Mouse (Mus musculus) midbrain, embryonic 14.5 days (tissue): Measurements from ENCODE around the gene Cdhr5. TPM values are rescaled to one million over a fixed set of nuclear protein-coding genes. Genes with fewer than 3 reads are reported as not detected.
A peak's percentile ranks its signal among the peaks of the same experiment; 100 is the strongest.

Experiments used
- ATAC-seq: fragments of 200-750 bp; cut with Nextera tagmentation; 2 replicates; pipeline ENCODE4 v1.8.0; 2017; ENCODE audit warnings: moderate number of reproducible peaks, moderate library complexity; ENCODE audit not compliant: low FRiP score, low TSS enrichment
- DNase-seq: peaks from one replicate; pipeline ENCODE4 v3.0.0-alpha.2; 2015
- H3K27ac ChIP-seq: fragments of 300-500 bp; sonication (generic); replicated peaks from 2 replicates; pipeline ENCODE4 v1.5.1; 2014; ENCODE audit warnings: mild to moderate bottlenecking, low read depth, low read length, moderate library complexity
- H3K27me3 ChIP-seq: fragments of 300-500 bp; sonication (generic); 2 replicates; pipeline ENCODE4 v1.6.1; 2014; ENCODE audit warnings: low read length, control low read depth, mixed read lengths; ENCODE audit not compliant: control insufficient read depth, insufficient read depth
- H3K36me3 ChIP-seq: fragments of 300-500 bp; sonication (generic); 2 replicates; pipeline ENCODE4 v1.6.1; 2014; ENCODE audit warnings: low read length, control low read depth; ENCODE audit not compliant: control insufficient read depth, insufficient read depth
- H3K4me1 ChIP-seq: fragments of 300-500 bp; sonication (generic); 2 replicates; pipeline ENCODE4 v1.6.1; 2014; ENCODE audit warnings: mild to moderate bottlenecking, antibody characterized with exemption, low read length, control low read depth; ENCODE audit not compliant: control insufficient read depth, insufficient read depth
- H3K4me2 ChIP-seq: fragments of 300-500 bp; sonication (generic); 2 replicates; pipeline ENCODE4 v1.6.1; 2014; ENCODE audit warnings: mild to moderate bottlenecking, low read length, moderate library complexity
- H3K4me3 ChIP-seq: fragments of 300-500 bp; sonication (generic); replicated peaks from 2 replicates; pipeline ENCODE4 v1.5.1; 2014; ENCODE audit warnings: low read depth, low read length
- H3K9ac ChIP-seq: fragments of 300-500 bp; sonication (generic); replicated peaks from 2 replicates; pipeline ENCODE4 v1.6.1; 2014; ENCODE audit warnings: mild to moderate bottlenecking, low read length, moderate library complexity
- H3K9me3 ChIP-seq: fragments of 300-500 bp; sonication (generic); 2 replicates; pipeline ENCODE4 v1.6.1; 2016; ENCODE audit warnings: low read length, control low read depth, mixed read lengths; ENCODE audit not compliant: control insufficient read depth
- WGBS: fragments of 180-500 bp; shearing (Covaris S2); extraction: QIAGEN DNeasy Blood & Tissue Kit; methylation state at CpG from one replicate; pipeline ENCODE4 v1.1.7; 2014; 5-methylcytosine and 5-hydroxymethylcytosine counted together
- polyA plus RNA-seq: library from polyadenylated mRNA; unstranded; fragments of >200 nt; fragmentation: Nextera tagmentation; extraction: Ambion mirVana; gene quantifications from 2 replicates; pipeline ENCODE4 v1.2.1, GENCODE M21; 2014

Gene Cdhr5
- polyA plus RNA-seq, 1 experiment from 2014 or later, result not detected

GRCm38 (mm10) chr7:141282756-141283155 is 6.2 kb upstream of the Cdhr5 start:
- WGBS, result 87% methylated on average over 4 of the region's 4 CpGs
- Histone ChIP-seq H3K4me1 (peaks cover 11% of the 10 kb centered on the region; the same call in 1 of the 2 replicates), H3K9me3 (no peaks in the 10 kb centered on the region), H3K9ac (no peak overlapping the region), H3K27ac (no peak overlapping the region), H3K36me3 (no peaks in the 10 kb centered on the region), H3K4me3 (no peak overlapping the region), H3K4me2 (no peak overlapping the region), H3K27me3 (no peaks in the 10 kb centered on the region)
- ATAC-seq (no peak), DNase-seq (no peak)

GRCm38 (mm10) chr7:141281442-141281841 is 4.9 kb upstream of the Cdhr5 start:
- H3K9me3 ChIP-seq, result no peaks in the 10 kb centered on the region
- H3K36me3 ChIP-seq, result no peaks in the 10 kb centered on the region
- DNase-seq, result no peak
- no peak overlapping the region for H3K4me3 ChIP-seq
- H3K9ac ChIP-seq, result no peak overlapping the region
- no peak overlapping the region for H3K27ac ChIP-seq
- H3K27me3 ChIP-seq, result no peaks in the 10 kb centered on the region
- ATAC-seq, result no peak
- 50% methylated on average over 6 of the region's 6 CpGs for WGBS
- H3K4me1 ChIP-seq, result peaks cover 11% of the 10 kb centered on the region; the same call in 1 of the 2 replicates
- no peak overlapping the region for H3K4me2 ChIP-seq

GRCm38 (mm10) chr7:141278766-141279590 is 2.4 kb upstream of the Cdhr5 start, which contains the start of gene Sct:
Gene Sct, minus strand, starts transcription at chr7:141279133.
- Histone ChIP-seq H3K27ac (no peak within 1 kb of the TSS), H3K36me3 (no peaks in the 10 kb centered on the region), H3K4me2 (peak within 1 kb of the TSS; percentile 75), H3K27me3 (no peaks in the 10 kb centered on the region), H3K9me3 (no peaks in the 10 kb centered on the region), H3K9ac (peak within 1 kb of the TSS; percentile 48), H3K4me3 (peak within 1 kb of the TSS; percentile 41), H3K4me1 (peaks cover 11% of the 10 kb centered on the region; the same call in 1 of the 2 replicates)
- DNase-seq, result peak; percentile 79
- ATAC-seq, result peak; percentile 72
- WGBS, result 2% methylated on average over 46 of the region's 46 CpGs

- H3K27me3 ChIP-seq, result no peaks in the 10 kb centered on the region
- 88% methylated on average over 11 of the region's 11 CpGs for WGBS
- H3K36me3 ChIP-seq, result no peaks in the 10 kb centered on the region
- no peak for DNase-seq
- no peak overlapping the region for H3K27ac ChIP-seq
- H3K4me1 ChIP-seq, result peaks cover 11% of the 10 kb centered on the region; the same call in 1 of the 2 replicates
- no peak overlapping the region for H3K4me3 ChIP-seq
- H3K9me3 ChIP-seq, result no peaks in the 10 kb centered on the region
- peak; percentile 4; the same call in 1 of the 2 replicates for ATAC-seq
- H3K4me2 ChIP-seq, result peak overlapping the region; percentile 75
- peak overlapping the region; percentile 48; the same call in 1 of the 2 replicates for H3K9ac ChIP-seq
Observed at GRCm38 (mm10) chr7:141277701-141278678, 1.4 kb upstream of the Cdhr5 start.

GRCm38 (mm10) chr7:141275356-141275755 is 1.2 kb downstream of the Cdhr5 start:
- WGBS, result 86% methylated on average over 9 of the region's 9 CpGs
- Histone ChIP-seq H3K4me3 (no peak overlapping the region), H3K9ac (no peak overlapping the region), H3K27ac (no peak overlapping the region), H3K9me3 (no peaks in the 10 kb centered on the region), H3K27me3 (no peaks in the 10 kb centered on the region), H3K36me3 (no peaks in the 10 kb centered on the region), H3K4me1 (peaks cover 11% of the 10 kb centered on the region; the same call in 1 of the 2 replicates), H3K4me2 (no peak overlapping the region)
- no peak for ATAC-seq
- no peak for DNase-seq

GRCm38 (mm10) chr7:141270631-141271030 is 6.0 kb downstream of the Cdhr5 start:
- H3K4me1 ChIP-seq, result 0 out of 2 replicates have a peak, but pooled peaks cover 3% of the 10 kb centered on the region
- H3K27me3 ChIP-seq, result no peaks in the 10 kb centered on the region
- no peak overlapping the region for H3K9ac ChIP-seq
- 84% methylated on average over 3 of the region's 3 CpGs for WGBS
- no peak overlapping the region for H3K4me3 ChIP-seq
- H3K4me2 ChIP-seq, result no peak overlapping the region
- DNase-seq (no peak), ATAC-seq (no peak)
- H3K36me3 ChIP-seq, result no peaks in the 10 kb centered on the region
- H3K9me3 ChIP-seq, result no peaks in the 10 kb centered on the region
- H3K27ac ChIP-seq, result no peak overlapping the region

- Histone ChIP-seq H3K4me3 (no peak overlapping the region), H3K36me3 (peaks cover 2% of the 10 kb centered on the region; the same call in 1 of the 2 replicates), H3K27ac (no peak overlapping the region), H3K9me3 (no peaks in the 10 kb centered on the region), H3K27me3 (no peaks in the 10 kb centered on the region), H3K9ac (no peak overlapping the region), H3K4me2 (no peak overlapping the region), H3K4me1 (0 out of 2 replicates have a peak, but pooled peaks cover 3% of the 10 kb centered on the region)
- WGBS, result 86% methylated on average over 14 of the region's 14 CpGs
- ATAC-seq, result no peak
- DNase-seq, result no peak
Observed at GRCm38 (mm10) chr7:141269273-141269545, 7.4 kb downstream of the Cdhr5 start.

GRCm38 (mm10) chr7:141268466-141269272 is 7.9 kb downstream of the Cdhr5 start:
- Histone ChIP-seq H3K36me3 (peaks cover 7% of the 10 kb centered on the region), H3K27me3 (no peaks in the 10 kb centered on the region), H3K4me3 (no peak overlapping the region), H3K9ac (no peak overlapping the region), H3K4me2 (no peak overlapping the region), H3K27ac (no peak overlapping the region), H3K9me3 (no peaks in the 10 kb centered on the region), H3K4me1 (0 out of 2 replicates have a peak, but pooled peaks cover 3% of the 10 kb centered on the region)
- 79% methylated on average over 24 of the region's 24 CpGs for WGBS
- no peak for ATAC-seq
- no peak for DNase-seq
